In genomic region chr9:44010900-44011299, GRCm38 (mm10) we compare ENCODE assay signal across 25 mouse cellular contexts. TPM values are rescaled to one million over a fixed set of nuclear protein-coding genes. Genes with fewer than 3 reads are reported as not detected.
DNase-seq lines count a peak whose midpoint lies in the region; ATAC-seq and TF ChIP-seq lines count a peak whose summit lies in the region.
"Had no signal": no experiment of that assay in that cellular context is flagged by ENCODE, and none has a peak within 500 bp of the region (broad histone marks: within the 10 kb centered on the region; RNA-seq: fewer than 3 reads in every experiment).

No protein-coding gene starts in this region.

- H3K27me3 ChIP-seq in intestine, postnatal 0 days (replicated peaks; ENCODE audit: control insufficient read depth, insufficient read depth, low read length) = no peaks in the 10 kb centered on the region
- H3K27me3 ChIP-seq in intestine, embryonic 15.5 days (replicated peaks) = no peaks in the 10 kb centered on the region
- no peaks in the 10 kb centered on the region for H3K27me3 ChIP-seq in midbrain, postnatal 0 days (ENCODE audit: insufficient read depth, low read length)
- no peaks in the 10 kb centered on the region for H3K27me3 ChIP-seq in midbrain, embryonic 10.5 days (ENCODE audit: low read depth, poor library complexity, severe bottlenecking)
- H3K27me3 ChIP-seq in neural tube, embryonic 15.5 days (replicated peaks) = no peaks in the 10 kb centered on the region
- H3K27me3 ChIP-seq: heart, embryonic 13.5 days; hindbrain, embryonic 13.5 days; limb, embryonic 15.5 days; liver, embryonic 15.5 days had no signal

- 87% methylated on average over 3 of the region's 3 CpGs for WGBS in intestine, postnatal 0 days
- 82% methylated on average over 3 of the region's 3 CpGs for WGBS in intestine, embryonic 15.5 days
- 84% methylated on average over 3 of the region's 3 CpGs for WGBS in midbrain, postnatal 0 days
- 79% methylated on average over 3 of the region's 3 CpGs for WGBS in midbrain, embryonic 10.5 days
- 87% methylated on average over 3 of the region's 3 CpGs for WGBS in neural tube, embryonic 15.5 days

- H3K4me3 ChIP-seq in intestine, postnatal 0 days (ENCODE audit: low read depth, low read length) = no peak overlapping the region
- H3K4me3 ChIP-seq in intestine, embryonic 15.5 days (replicated peaks) = no peak overlapping the region
- no peak overlapping the region for H3K4me3 ChIP-seq in midbrain, postnatal 0 days (ENCODE audit: low read depth, low read length)
- H3K4me3 ChIP-seq in midbrain, embryonic 10.5 days = no peak overlapping the region
- no peak overlapping the region for H3K4me3 ChIP-seq in neural tube, embryonic 15.5 days (replicated peaks)
- H3K4me3 ChIP-seq: embryonic facial prominence, embryonic 15.5 days; heart, embryonic 13.5 days; hindbrain, embryonic 13.5 days; limb, embryonic 15.5 days; liver, embryonic 15.5 days had no signal

- no peak overlapping the region for H3K4me2 ChIP-seq in intestine, postnatal 0 days (replicated peaks; ENCODE audit: low read depth)
- no peak overlapping the region for H3K4me2 ChIP-seq in intestine, embryonic 15.5 days (replicated peaks)
- no peak overlapping the region for H3K4me2 ChIP-seq in midbrain, postnatal 0 days (ENCODE audit: low read depth, low read length, poor library complexity, severe bottlenecking)
- no peak overlapping the region for H3K4me2 ChIP-seq in neural tube, embryonic 15.5 days
- H3K4me2 ChIP-seq: embryonic facial prominence, embryonic 15.5 days; heart, embryonic 13.5 days; hindbrain, embryonic 13.5 days; limb, embryonic 15.5 days; liver, embryonic 15.5 days had no signal

- H3K9ac ChIP-seq in intestine, postnatal 0 days (ENCODE audit: low read depth, low read length) = no peak overlapping the region
- no peak overlapping the region for H3K9ac ChIP-seq in intestine, embryonic 15.5 days
- no peak overlapping the region for H3K9ac ChIP-seq in midbrain, postnatal 0 days (replicated peaks; ENCODE audit: low read length, poor library complexity, severe bottlenecking)
- H3K9ac ChIP-seq in neural tube, embryonic 15.5 days (replicated peaks) = no peak overlapping the region
- H3K9ac ChIP-seq: embryonic facial prominence, embryonic 15.5 days; heart, embryonic 13.5 days; hindbrain, embryonic 13.5 days; limb, embryonic 15.5 days; liver, embryonic 15.5 days had no signal

- no peak for DNase-seq in midbrain, postnatal 0 days (ENCODE audit: low spot score)
- no peak for DNase-seq in midbrain, embryonic 10.5 days (ENCODE audit: low spot score)
- DNase-seq in CD4-positive helper T cell, adult 2 months (ENCODE audit: low read depth, low spot score) = peak; percentile 36
- peak; percentile 57 for DNase-seq in induced T-regulatory cell, adult 2 months (ENCODE audit: low read depth)
- DNase-seq: adrenal gland, postnatal 25 days; cerebellum, adult 9-10 months; gastrocnemius, postnatal 25 days; heart, adult 18-20 months; kidney, adult 9 months; kidney, postnatal 25 days; left cerebral cortex, postnatal 4 days; lung, postnatal 4 days; right cerebral cortex, postnatal 14 days; spleen, adult 18-20 months had no signal

- peak; percentile 17; the same call in 1 of the 2 replicates for TF ChIP-seq CTCF in intestine, postnatal 0 days (IDR thresholded peaks at IDR 0.05; ENCODE audit: low read depth)
- 0 out of 2 replicates have a peak, but pooled peaks have one; percentile 29 for TF ChIP-seq CTCF in midbrain, postnatal 0 days (IDR thresholded peaks at IDR 0.05)

- H3K9me3 ChIP-seq in intestine, postnatal 0 days (ENCODE audit: control insufficient read depth) = no peaks in the 10 kb centered on the region
- H3K9me3 ChIP-seq in intestine, embryonic 15.5 days = no peaks in the 10 kb centered on the region
- no peaks in the 10 kb centered on the region for H3K9me3 ChIP-seq in midbrain, postnatal 0 days (ENCODE audit: low read length)
- no peaks in the 10 kb centered on the region for H3K9me3 ChIP-seq in midbrain, embryonic 10.5 days (replicated peaks)
- H3K9me3 ChIP-seq in neural tube, embryonic 15.5 days (replicated peaks) = no peaks in the 10 kb centered on the region
- H3K9me3 ChIP-seq: embryonic facial prominence, embryonic 15.5 days; heart, embryonic 13.5 days; hindbrain, embryonic 13.5 days; limb, embryonic 15.5 days; liver, embryonic 15.5 days had no signal

- ATAC-seq in intestine, postnatal 0 days = no peak
- no peak for ATAC-seq in intestine, embryonic 15.5 days
- ATAC-seq in midbrain, postnatal 0 days (ENCODE audit: low FRiP score) = no peak
- no peak for ATAC-seq in neural tube, embryonic 15.5 days (ENCODE audit: low FRiP score)
- ATAC-seq: forebrain, embryonic 16.5 days had no signal

- no peaks in the 10 kb centered on the region for H3K4me1 ChIP-seq in intestine, postnatal 0 days (replicated peaks; ENCODE audit: control insufficient read depth, insufficient read depth, low read length)
- H3K4me1 ChIP-seq in intestine, embryonic 15.5 days (replicated peaks) = 0 out of 2 replicates have a peak, but pooled peaks cover 8% of the 10 kb centered on the region
- H3K4me1 ChIP-seq in midbrain, postnatal 0 days (ENCODE audit: insufficient read depth, low read length) = peaks cover 4% of the 10 kb centered on the region; the same call in 1 of the 2 replicates
- H3K4me1 ChIP-seq in midbrain, embryonic 10.5 days = no peaks in the 10 kb centered on the region
- 0 out of 2 replicates have a peak, but pooled peaks cover 9% of the 10 kb centered on the region for H3K4me1 ChIP-seq in neural tube, embryonic 15.5 days
- H3K4me1 ChIP-seq: limb, embryonic 15.5 days; liver, embryonic 15.5 days had no signal

- H3K36me3 ChIP-seq in intestine, postnatal 0 days (ENCODE audit: control insufficient read depth, insufficient read depth) = no peaks in the 10 kb centered on the region
- H3K36me3 ChIP-seq in intestine, embryonic 15.5 days = no peaks in the 10 kb centered on the region
- H3K36me3 ChIP-seq in midbrain, postnatal 0 days (ENCODE audit: insufficient read depth, low read length) = no peaks in the 10 kb centered on the region
- H3K36me3 ChIP-seq in midbrain, embryonic 10.5 days = no peaks in the 10 kb centered on the region
- H3K36me3 ChIP-seq in neural tube, embryonic 15.5 days = no peaks in the 10 kb centered on the region
- H3K36me3 ChIP-seq: embryonic facial prominence, embryonic 15.5 days; heart, embryonic 13.5 days; hindbrain, embryonic 13.5 days; limb, embryonic 15.5 days; liver, embryonic 15.5 days had no signal

- no peak overlapping the region for H3K27ac ChIP-seq in intestine, postnatal 0 days (ENCODE audit: low read depth, low read length)
- H3K27ac ChIP-seq in intestine, embryonic 15.5 days = no peak overlapping the region
- H3K27ac ChIP-seq in midbrain, postnatal 0 days (ENCODE audit: low read depth, low read length) = no peak overlapping the region
- H3K27ac ChIP-seq in midbrain, embryonic 10.5 days (replicated peaks) = no peak overlapping the region
- no peak overlapping the region for H3K27ac ChIP-seq in neural tube, embryonic 15.5 days (replicated peaks)
- H3K27ac ChIP-seq: embryonic facial prominence, embryonic 15.5 days; heart, embryonic 13.5 days; hindbrain, embryonic 13.5 days; limb, embryonic 15.5 days; liver, embryonic 15.5 days had no signal

RNA-seq across cellular contexts. Expression of gene Thy1, which starts 32.3 kb away (rescaled TPM):
- polyA plus RNA-seq in intestine, postnatal 0 days (2015; fragmentation: Nextera tagmentation; extraction: Ambion mirVana) = 4.6 and 4.9 TPM in 2 replicates
- 1.8 and 2.1 TPM in 2 replicates for polyA plus RNA-seq in intestine, embryonic 15.5 days (2015; fragmentation: Nextera tagmentation; extraction: Ambion mirVana)
- 52.8 and 98.0 TPM in 2 replicates for total RNA-seq in midbrain, postnatal 0 days (2014; rRNA removed)
- 24.7 and 28.8 TPM in 2 replicates for polyA plus RNA-seq in midbrain, postnatal 0 days (2015; fragmentation: Nextera tagmentation; extraction: Ambion mirVana)
- polyA plus RNA-seq in midbrain, embryonic 10.5 days (2016; fragmentation: Nextera tagmentation; extraction: Ambion mirVana) = not detected in 2 replicates
- 13.0 and 26.6 TPM in 2 replicates for polyA plus RNA-seq in neural tube, embryonic 15.5 days (2015; fragmentation: Nextera tagmentation; extraction: Ambion mirVana)
- polyA plus RNA-seq: C2C12; neural tube, embryonic 11.5 days had no signal

RNA-seq across cellular contexts. Expression of gene Usp2, which starts 55.9 kb away (rescaled TPM):
- 9.7 and 10.4 TPM in 2 replicates for polyA plus RNA-seq in intestine, postnatal 0 days (2015; fragmentation: Nextera tagmentation; extraction: Ambion mirVana)
- 10.8 and 16.6 TPM in 2 replicates for polyA plus RNA-seq in intestine, embryonic 15.5 days (2015; fragmentation: Nextera tagmentation; extraction: Ambion mirVana)
- total RNA-seq in midbrain, postnatal 0 days (2014; rRNA removed) = 7.5 and 8.0 TPM in 2 replicates
- 14.5 and 15.1 TPM in 2 replicates for polyA plus RNA-seq in midbrain, postnatal 0 days (2015; fragmentation: Nextera tagmentation; extraction: Ambion mirVana)
- 11.3 and 16.5 TPM in 2 replicates for polyA plus RNA-seq in midbrain, embryonic 10.5 days (2016; fragmentation: Nextera tagmentation; extraction: Ambion mirVana)
- polyA plus RNA-seq in neural tube, embryonic 15.5 days (2015; fragmentation: Nextera tagmentation; extraction: Ambion mirVana) = 13.1 and 13.3 TPM in 2 replicates

Comparison
In these comparisons a context has a peak if more than half of its experiments do, and no peak if none do; other contexts are left out.
1. DNase-seq: peak in CD4-positive helper T cell, adult 2 months (single experiment) and induced T-regulatory cell, adult 2 months (single experiment); none in midbrain, postnatal 0 days (single experiment) and midbrain, embryonic 10.5 days (single experiment).